Mouse (Mus musculus): ENCODE measurements around the gene Stil. TPM values are rescaled to one million over a fixed set of nuclear protein-coding genes. Genes with fewer than 3 reads are reported as not detected.
"Not testable (repeated sequence)": the region's sequence is repeated elsewhere in the genome, so short reads cannot be mapped to it uniquely, and the experiment has no call there.

Stil gene
- 1 to 10 TPM; 1.1 TPM for total RNA-seq (2021)

DNA sequence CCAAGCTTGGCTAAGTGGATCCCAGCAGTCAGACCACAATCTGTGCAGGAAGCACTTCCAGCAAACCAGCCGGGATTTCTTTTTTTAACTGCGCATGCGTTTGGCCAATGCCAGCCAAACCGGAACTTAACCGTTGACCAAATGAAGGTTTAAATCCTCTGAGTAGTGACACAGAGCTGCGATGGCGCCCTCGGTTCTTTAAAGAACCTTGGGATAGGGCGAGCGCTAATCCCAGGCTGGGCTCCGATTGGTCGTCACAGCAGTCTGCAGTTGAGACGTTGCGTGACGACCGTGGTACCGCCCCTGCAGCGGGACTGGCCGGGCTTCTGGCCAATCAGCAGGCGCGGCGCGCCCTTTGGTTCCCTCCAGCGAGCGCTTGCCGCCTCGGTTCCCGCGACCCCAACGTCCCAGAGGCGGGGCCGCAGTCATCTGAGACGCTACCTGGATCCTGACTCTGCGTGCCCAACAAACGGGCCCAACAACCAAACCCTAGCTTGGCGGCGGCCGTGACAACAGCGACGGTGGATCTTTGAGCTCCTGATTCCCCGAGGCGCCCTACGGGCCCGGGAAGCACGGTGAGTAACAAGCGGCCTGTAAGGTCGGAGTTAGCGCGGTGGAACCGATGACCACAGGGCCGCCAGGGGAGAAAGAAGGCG lies at the start of gene Stil:
Gene Stil (plus strand): TSS at position 387 of the 656 bp plus-strand sequence.
- DNase-seq (ENCODE audit: extremely low spot score in 1 of 2, low spot score in 2 of 2), result peak; percentile 96 to 98
- intact Hi-C loops (cut with DNase I), result loop anchor here (5.0 kb wide), 1 partner anchor 97 kb away; no protein-coding TSS in a partner anchor

DNA sequence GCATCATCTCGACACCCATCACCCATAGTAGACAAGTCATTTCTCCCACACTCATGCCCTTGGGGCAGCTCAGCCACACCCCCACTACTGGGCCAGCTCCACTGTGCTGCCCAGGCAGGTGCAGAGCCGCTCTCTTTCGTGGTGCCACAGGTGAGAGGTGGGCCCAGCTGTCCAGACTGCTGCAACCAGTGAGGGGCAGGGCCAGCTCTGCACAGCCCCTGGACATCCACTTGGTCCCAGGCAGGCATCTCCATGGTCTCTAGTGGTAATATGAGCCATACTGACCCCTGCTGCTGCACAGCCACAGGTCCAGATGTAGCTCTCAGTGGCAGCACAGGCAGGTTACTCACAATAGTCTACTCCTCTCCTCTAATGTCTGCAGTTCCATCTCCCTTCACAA lies 46.8 kb upstream of the Stil start:
- DNase-seq (ENCODE audit: extremely low spot score in 1 of 2, low spot score in 2 of 2), result no peak
- intact Hi-C loops (cut with DNase I), result no loop called here

DNA sequence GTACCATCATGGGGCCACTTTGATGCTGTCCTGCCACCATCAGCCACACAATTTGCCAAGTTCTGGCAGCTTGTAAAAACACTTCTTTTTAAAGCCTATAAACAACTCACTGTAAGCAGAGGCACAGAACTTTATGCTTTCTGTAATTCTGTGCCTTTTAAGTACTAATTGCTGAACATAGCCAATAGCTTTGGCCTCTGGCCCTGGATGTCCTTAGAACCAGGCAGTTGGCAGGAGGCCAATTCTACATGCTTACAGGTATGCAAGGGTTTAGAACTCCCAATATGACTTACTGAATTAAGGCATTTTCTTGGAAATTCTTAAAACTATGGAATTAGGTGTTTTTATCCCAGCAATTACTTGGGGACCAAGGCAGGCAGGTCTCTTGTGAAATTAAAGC lies 42.6 kb upstream of the Stil start:
- DNase-seq (ENCODE audit: extremely low spot score in 1 of 2, low spot score in 2 of 2), result peak in 1 of 2 experiments; percentile 35
- intact Hi-C loops (cut with DNase I), result no loop called here

DNA sequence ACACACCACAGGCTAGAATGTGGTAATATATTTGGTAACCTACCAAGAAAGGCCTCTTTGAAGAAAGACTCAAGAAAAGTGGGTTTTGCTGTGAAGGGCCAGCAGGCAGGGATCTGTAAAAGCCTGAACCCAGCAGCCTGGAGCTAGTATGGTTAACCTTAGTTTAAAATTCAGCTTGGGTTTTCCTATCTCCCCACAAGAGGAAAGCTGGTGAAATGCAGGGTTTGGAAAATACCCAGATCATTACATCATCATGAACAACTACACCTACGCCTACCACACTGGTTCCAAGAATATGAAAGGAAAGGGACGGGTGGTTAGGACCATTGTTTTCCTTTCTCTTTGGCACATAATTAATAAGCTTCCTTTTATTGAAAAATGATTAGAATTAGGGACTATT lies 41.7 kb upstream of the Stil start:
- intact Hi-C loops (cut with DNase I), result no loop called here
- no peak for DNase-seq (ENCODE audit: extremely low spot score in 1 of 2, low spot score in 2 of 2)

DNA sequence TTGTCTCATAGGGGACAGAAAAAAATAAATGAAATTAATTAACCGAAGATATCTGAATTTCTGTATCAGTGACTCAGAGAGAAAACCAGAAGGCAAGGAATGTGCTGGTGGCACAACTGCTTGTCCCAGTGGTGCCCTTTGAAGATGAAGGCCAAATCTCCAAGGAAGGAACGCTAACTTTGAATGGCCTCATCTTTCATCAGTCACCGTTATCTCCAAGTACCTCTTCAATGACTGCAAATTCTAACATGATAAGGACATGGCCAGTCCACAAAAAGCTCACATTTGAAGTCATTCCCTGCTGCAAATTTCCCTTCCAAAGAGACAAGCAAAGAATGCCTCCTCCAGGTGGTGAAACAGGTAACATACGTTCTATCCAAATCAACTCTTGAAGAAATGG lies 41.2 kb upstream of the Stil start:
- DNase-seq (ENCODE audit: extremely low spot score in 1 of 2, low spot score in 2 of 2), result no peak
- intact Hi-C loops (cut with DNase I), result no loop called here

DNA sequence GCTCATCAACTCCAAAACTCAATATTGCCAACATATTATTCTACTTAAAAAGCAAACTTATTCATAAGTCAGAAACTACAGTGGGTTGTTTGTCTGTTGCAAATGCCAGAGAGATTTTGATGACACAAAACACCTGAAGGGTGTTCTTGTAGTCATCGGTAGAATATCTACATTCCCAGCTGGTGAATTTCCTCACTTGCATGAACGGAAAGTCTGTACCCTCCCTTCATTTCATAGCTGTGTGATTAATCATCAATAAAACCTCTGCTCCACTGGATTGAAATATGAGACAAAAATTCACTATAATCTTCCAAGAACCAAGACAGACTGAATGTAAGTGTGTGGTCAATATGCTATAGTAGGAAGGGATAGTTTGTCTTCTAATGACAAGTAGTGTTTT lies 40.4 kb upstream of the Stil start:
- no peak for DNase-seq (ENCODE audit: extremely low spot score in 1 of 2, low spot score in 2 of 2)
- intact Hi-C loops (cut with DNase I), result no loop called here

DNA sequence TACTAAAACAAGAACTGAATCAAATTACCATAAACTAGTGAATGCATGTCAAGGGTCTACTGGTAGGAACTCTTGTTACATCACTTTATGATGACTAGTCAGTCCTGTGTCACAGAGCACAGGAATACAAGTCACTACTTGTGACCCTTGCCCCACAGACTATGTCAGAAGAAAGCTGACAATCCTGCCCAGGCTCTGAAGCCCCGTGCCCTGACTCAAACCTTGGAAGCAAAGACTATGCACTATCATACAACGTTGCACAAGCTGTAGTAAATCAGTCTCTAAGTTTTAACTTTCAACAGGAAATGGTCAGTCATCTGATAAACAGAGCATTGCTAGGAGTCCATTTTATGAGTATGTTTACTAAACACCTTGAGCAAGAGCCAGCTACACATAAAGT lies 39.1 kb upstream of the Stil start:
- DNase-seq (ENCODE audit: extremely low spot score in 1 of 2, low spot score in 2 of 2); intact Hi-C loops (cut with DNase I): not testable (repeated sequence)

DNA sequence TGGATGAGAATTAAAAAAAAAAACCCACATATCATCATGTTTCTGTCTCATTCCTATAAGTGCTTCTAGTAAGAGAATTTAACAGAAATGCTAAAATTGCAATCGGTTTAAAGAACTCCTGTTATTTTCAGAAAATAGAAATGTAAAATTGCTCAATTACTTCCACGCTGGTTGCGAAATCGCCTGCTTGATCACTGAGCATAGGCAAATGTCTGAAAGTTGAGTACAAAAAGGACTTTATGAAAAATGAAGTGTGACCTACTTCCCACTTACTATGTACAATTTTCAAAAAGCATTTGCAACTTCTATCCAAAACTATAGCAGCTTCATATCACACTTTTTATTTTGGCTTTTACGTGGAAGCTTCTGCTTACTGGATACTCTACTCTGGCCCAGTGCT lies 29.2 kb upstream of the Stil start:
- intact Hi-C loops (cut with DNase I), result no loop called here
- DNase-seq (ENCODE audit: extremely low spot score in 1 of 2, low spot score in 2 of 2), result no peak

DNA sequence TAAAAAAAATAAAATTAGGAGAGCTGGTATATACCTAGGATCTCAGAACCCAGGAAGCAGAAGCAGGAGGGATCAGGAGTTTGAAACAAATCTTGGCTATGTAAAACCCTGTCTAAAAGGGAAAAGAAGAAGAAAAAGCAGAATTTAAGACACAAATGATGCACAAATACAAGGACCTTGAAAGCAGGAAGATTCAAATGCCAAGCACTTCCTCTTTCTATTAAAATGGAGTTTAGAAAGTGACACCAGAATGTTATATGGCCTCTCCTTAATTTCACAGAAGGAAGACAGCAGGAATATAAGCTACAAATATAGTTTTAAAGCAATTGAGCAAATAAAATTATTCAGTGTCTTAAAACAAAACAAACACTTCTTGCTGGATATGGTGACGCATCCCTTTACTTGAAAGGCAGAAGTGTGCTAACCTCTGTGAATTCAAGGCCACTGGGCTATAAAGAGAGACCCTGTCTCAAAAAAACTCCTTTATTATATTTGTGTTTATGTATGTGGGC lies 26.7 kb upstream of the Stil start:
- intact Hi-C loops (cut with DNase I), result no loop called here
- DNase-seq (ENCODE audit: extremely low spot score in 1 of 2, low spot score in 2 of 2), result no peak

DNA sequence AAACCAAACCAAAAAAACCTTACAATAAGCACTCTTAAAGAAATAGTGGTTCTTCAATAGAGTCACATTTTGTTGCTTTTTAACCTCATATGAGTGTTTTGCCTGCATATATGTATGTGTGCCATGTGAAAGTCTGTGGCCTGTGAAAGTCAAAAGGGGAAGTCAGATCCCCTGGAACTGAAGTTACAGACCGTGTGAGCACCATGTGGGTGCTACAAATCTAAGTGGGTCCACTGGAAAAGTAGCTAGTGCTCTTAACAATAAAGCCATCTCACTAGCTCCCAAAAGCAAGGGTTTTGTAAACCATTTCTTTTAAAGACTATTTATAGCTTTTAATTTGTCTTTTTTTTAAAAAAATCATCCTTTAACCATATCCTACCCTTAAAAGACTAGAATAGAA lies 17.3 kb upstream of the Stil start:
- DNase-seq (ENCODE audit: extremely low spot score in 1 of 2, low spot score in 2 of 2), result no peak
- intact Hi-C loops (cut with DNase I), result no loop called here

DNA sequence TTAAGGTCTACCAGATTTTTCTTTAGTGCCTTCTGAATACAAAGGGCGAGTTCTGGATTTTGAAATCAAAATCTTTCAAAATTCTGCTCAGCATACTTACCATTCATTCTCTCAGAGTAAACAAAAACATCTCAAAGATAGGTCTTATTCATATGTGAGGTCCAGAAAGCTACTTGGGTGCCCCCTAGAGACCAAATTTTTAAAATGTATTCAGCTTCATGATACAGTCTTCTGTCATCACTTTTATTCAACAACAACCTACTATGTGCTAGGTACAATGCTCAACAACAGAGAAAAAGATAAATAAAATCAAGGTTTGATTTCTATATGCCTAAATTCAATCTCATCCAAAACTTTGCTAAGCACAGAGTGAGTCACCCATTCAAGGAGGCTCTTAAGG lies 16.9 kb upstream of the Stil start:
- DNase-seq (ENCODE audit: extremely low spot score in 1 of 2, low spot score in 2 of 2), result no peak
- intact Hi-C loops (cut with DNase I), result no loop called here

DNA sequence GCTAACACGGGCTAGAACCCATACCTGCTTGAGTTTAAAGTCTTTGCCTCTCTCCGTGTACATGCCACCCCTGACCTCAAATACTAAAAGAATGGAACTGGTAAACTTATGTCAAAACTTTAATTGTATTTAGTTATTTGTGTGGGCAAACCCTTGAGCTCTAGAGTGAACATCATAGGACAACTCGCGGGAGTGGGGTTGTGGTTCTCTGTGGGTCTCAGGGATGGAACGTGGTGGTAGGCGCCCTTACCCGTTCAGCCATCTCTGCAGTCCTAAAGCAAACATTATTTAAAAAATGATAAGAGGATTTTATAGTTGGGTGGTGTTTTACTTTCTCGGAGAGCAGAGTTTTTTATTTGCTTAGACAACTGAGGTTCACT lies 13.8 kb upstream of the Stil start:
- intact Hi-C loops (cut with DNase I), result no loop called here
- DNase-seq (ENCODE audit: extremely low spot score in 1 of 2, low spot score in 2 of 2), result no peak

DNA sequence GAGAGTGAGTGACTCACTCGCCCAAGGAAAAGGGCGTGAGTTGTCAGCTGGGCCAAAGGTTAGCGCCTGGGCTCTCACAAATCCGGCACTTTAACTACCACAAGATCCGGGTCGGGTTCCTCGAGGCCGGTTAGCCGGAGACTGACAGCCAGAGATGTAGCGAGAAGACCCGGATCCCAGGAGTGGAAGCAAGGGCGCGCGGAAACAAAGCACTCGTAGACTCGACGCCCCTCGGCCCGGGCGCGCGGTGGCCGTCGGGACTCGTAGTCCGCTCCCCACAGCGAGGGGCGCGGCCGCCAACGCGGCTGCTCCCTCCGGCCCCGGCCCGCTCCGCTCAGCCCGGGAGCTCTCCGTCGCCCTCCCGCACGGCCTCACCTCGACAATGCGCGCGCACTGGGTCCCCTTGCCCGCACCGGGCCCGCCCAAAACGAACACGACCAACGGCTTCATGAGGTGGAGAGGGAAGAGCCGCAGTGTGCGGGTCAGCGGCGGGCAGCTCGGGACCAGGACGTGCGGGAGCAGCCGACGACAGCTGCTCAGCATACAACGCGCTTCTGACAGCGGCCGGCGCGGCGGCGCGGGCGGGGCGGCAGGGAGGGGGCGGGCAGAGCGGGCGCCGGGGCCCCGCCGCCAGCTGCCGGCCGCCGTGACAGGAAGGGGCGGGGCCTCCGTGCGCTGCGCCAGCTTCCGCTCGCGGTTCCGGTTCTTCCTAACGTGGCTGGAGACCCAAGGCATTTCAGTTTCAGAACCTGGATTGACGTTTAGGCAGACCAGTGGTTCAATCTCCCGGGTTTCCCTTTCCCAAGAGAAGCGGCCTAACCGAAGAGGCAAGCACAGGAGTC lies 13.1 kb upstream of the Stil start, which contains the start of gene Cmpk1:
Gene Cmpk1 (minus strand): TSS at position 651 of the 842 bp plus-strand sequence.
- DNase-seq (ENCODE audit: extremely low spot score in 1 of 2, low spot score in 2 of 2), result peak; percentile 73 to 95
- intact Hi-C loops (cut with DNase I), result no loop called here

DNA sequence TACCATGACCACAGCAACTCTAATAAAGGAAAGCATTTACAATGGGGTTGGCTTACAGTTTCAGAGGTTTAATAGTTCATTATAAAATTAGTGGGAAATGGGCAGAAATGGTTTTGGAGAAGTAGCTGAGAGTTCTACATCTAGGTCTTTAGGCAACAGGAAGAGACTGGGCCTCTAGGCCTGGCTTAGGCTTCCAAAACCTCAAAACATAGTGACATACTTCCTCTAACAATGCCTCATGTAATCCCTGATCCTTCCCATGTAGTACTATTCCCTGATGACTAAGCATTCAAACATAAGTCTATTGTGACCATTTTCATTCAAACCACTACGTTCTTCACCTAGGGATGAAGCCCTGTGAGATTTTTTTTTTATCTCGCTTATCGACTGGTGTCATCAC lies 5.7 kb upstream of the Stil start:
- no peak for DNase-seq (ENCODE audit: extremely low spot score in 1 of 2, low spot score in 2 of 2)
- intact Hi-C loops (cut with DNase I), result no loop called here

DNA sequence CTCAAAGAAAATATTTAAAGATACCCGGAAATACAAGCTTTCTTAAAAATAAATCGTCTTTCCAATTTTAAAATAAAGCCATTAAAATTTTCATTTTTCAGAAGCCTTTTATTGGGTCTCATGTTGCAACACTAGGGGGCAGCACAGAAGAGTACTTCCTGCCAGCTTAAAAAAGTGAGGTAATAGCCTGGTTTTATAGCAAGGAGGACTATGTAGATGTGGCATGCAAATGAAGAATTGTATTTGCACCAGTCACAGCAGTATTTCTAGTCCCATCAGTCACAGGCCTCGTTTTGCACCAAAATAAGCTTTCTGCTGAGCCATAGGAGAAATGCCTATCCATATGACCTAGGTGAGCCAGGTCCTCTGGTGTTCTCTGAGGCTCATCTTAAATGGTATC lies 2.9 kb upstream of the Stil start:
- DNase-seq (ENCODE audit: extremely low spot score in 1 of 2, low spot score in 2 of 2), result peak in 1 of 2 experiments; percentile 35
- intact Hi-C loops (cut with DNase I), result loop anchor here (5.0 kb wide), 1 partner anchor 100 kb away; no protein-coding TSS in a partner anchor

DNA sequence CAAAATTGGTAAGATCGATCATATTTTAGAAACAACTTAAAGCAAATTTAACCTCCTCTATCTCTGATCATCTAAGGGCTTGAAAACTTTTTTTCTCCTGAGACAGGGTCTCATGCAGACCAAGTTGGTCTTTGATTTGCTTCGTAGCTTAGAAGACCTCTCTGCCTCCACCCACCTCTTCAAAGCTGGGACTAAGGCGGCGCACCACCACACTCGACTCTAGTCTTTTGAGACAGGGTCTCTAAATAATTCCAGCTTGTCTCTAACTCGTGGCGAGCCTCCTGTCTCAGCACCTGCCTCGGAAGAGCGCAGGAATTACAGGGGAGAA lies 550 bp upstream of the Stil start:
- DNase-seq (ENCODE audit: extremely low spot score in 1 of 2, low spot score in 2 of 2), result no peak
- intact Hi-C loops (cut with DNase I), result loop anchor here (5.0 kb wide), 1 partner anchor 98 kb away; no protein-coding TSS in a partner anchor

DNA sequence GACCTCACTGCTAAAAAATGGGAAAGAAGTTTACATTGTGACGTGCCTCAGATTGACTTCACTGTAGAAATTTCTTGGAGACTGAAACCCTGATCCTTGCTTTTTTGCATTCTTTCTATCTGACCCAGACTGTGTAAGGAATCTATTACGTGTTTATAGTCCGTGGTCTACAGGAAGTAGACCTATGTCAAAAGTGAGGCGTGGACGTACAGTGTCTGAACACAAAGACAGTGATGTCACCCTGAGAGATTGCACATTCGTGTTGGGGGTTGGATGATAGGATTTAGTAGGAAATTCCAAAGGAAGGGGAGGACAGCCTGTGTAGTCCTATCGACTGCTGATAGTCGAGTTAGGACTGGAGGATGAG lies 453 bp downstream of the Stil start:
- intact Hi-C loops (cut with DNase I), result no loop called here
- no peak for DNase-seq (ENCODE audit: extremely low spot score in 1 of 2, low spot score in 2 of 2)

DNA sequence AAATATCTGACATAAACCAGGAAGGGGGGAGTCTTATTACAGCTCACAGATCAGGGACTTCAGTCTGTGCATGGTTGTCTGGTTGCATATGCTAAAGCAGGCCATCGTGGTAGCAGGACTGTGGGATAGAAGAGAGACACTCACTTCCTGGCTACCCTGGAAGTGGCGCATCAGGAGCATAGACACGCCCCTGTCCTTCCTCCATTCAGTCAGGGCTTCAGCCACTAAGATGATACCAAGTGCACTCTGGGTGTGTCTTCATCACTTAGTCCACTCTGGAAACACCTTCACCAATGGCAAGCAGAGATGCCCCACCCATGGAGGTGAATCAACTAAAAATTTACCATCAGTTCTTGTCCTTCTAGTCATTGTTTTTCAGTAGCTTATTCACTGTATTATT lies 14.3 kb downstream of the Stil start:
- DNase-seq (ENCODE audit: extremely low spot score in 1 of 2, low spot score in 2 of 2), result no peak
- intact Hi-C loops (cut with DNase I), result no loop called here

DNA sequence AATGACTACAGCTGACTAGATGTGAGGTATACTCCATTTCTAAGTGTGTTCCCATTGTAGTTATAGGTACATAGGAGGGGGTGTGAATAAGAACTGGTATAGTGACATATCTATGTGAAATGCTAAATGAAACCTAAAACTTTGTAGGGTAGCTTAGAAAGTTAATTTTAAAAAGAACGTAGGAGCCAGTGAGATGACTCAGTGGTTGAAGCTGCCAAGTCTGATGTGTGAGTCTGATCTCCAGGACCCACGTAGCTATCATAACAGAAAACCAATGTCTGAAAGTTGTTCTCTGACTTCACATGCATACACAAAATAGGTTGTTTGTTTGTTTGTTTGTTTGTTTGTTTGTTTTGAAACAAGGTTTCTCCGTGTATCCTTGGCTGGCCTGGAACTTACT lies 20.0 kb downstream of the Stil start:
- intact Hi-C loops (cut with DNase I), result no loop called here
- no peak for DNase-seq (ENCODE audit: extremely low spot score in 1 of 2, low spot score in 2 of 2)

DNA sequence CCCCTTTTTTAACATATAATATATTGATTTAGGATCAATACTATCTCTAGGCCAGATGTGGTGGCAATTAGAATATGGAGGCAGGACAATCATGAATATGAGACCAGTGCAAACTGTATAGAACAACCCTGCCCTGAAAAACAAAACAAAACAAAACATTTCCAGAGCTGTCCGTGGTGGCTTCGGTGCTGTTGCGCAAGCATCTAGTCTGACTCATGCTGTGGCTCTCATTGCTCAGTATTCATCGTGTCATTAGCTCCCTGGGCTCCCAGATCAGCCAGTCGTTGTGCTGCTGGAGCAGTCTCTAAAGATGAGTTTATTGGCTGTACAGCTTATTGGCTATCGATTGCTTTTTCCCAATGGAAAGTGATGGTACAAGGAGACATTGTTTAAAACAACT lies 35.1 kb downstream of the Stil start:
- DNase-seq (ENCODE audit: extremely low spot score in 1 of 2, low spot score in 2 of 2), result no peak

More for the DNA sequence above, 35.1 kb downstream of the Stil start:
- intact Hi-C loops (cut with DNase I), result no loop called here
